Mouse (Mus musculus): ENCODE results near the gene Ddb2.

DNA sequence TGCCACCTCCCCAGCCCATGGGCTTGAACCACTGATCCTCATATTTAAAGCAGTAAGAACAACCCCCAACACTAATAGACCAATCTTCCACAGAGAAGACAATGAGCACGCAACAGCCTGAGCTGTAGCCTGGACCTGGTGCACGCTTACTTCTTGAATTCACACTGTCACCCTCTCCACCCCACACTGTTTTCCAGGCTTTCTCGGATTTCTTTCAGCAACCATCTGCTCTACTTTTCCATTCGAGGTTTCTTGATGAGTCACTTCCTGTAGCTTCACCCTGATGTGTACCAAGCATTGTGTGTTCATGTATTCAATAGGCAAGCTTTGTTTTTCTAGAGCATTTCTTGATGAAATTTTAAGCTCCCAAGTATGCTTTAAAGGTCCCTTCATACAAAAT lies 49.4 kb downstream of the Ddb2 start:
- TF ChIP-seq CTCF (IDR thresholded peaks at IDR 0.05; ENCODE audit: control insufficient read depth, insufficient read depth, insufficient read length) (no peak), MYOG (IDR thresholded peaks at IDR 0.05; ENCODE audit: control insufficient read depth, extremely low read depth, insufficient read length) (no peak), MAX (IDR thresholded peaks at IDR 0.05) (no peak), USF1 (IDR thresholded peaks at IDR 0.05; ENCODE audit: low read depth) (no peak), MYOD1 (IDR thresholded peaks at IDR 0.05; ENCODE audit: control insufficient read depth, insufficient read length, low read depth) (no peak), CEBPB (IDR thresholded peaks at IDR 0.05; ENCODE audit: low read depth) (no peak)

Measured in C2C12 (cell line).